Mouse (Mus musculus) stomach, postnatal 0 days (tissue): ENCODE measurements around the gene Mrps11.

Experiments used
- CTCF ChIP-seq: IDR thresholded peaks from 2 replicates; pipeline ENCODE4 v1.5.1; 2016; ENCODE audit warnings: antibody characterized with exemption, low read depth, mild to moderate bottlenecking, moderate library complexity
- EP300 ChIP-seq: optimal IDR thresholded peaks from 2 replicates; pipeline ENCODE3; 2016; ENCODE audit warnings: antibody characterized with exemption

DNA sequence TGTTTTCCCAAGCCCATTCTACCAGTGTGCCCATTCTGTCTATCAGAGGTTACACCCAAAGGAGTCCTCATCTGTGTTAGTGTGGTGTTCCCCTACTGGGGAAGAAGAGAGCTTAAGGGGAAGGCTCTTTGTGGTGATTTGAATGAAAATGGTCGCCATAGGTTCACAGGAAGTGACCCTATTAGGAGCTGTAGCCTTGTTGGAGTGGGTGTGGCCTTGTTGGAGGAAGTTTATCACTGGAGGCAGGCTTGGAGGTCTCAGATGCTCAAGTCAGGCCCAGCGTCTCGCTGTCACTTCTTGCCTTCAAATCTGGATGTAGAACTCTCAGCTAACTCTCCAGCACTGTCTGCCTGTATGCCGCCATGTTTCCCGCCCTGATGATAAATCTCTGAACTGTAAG, 12.0 kb upstream of the Mrps11 start:
- TF ChIP-seq CTCF (no peak), EP300 (no peak)
